Mouse (Mus musculus) E14TG2a.4 (cell line): ENCODE measurements around the gene Lin37.

Experiments
- H3K27me3 ChIP-seq: 2 replicates; pipeline ENCODE4 v1.6.1; 2014; ENCODE audit warnings: low read length, control low read depth; ENCODE audit not compliant: insufficient read depth
- H3K36me3 ChIP-seq: 2 replicates; pipeline ENCODE4 v1.6.1; 2014; ENCODE audit warnings: low read length, control low read depth; ENCODE audit not compliant: insufficient read depth
- H3K4me1 ChIP-seq: replicated peaks from 2 replicates; pipeline ENCODE4 v1.6.1; 2014; ENCODE audit warnings: low read depth, low read length, control low read depth
- H3K4me3 ChIP-seq: replicated peaks from 2 replicates; pipeline ENCODE4 v1.5.1; 2014; ENCODE audit warnings: mild to moderate bottlenecking, low read length
- H3K9me3 ChIP-seq: 2 replicates; pipeline ENCODE4 v1.6.1; 2014; ENCODE audit warnings: low read length, control low read depth
- CTCF ChIP-seq: conservative IDR thresholded peaks from 2 replicates; pipeline ENCODE4 v1.5.1; 2014; ENCODE audit warnings: low read length
- NANOG ChIP-seq: IDR thresholded peaks from 2 replicates; pipeline ENCODE4 v1.6.1; 2014; ENCODE audit warnings: borderline replicate concordance, low read length, mixed read lengths
- POU5F1 ChIP-seq: IDR thresholded peaks from 2 replicates; pipeline ENCODE4 v1.6.1; 2014; ENCODE audit warnings: low read length, borderline replicate concordance

Gene Lin37

DNA sequence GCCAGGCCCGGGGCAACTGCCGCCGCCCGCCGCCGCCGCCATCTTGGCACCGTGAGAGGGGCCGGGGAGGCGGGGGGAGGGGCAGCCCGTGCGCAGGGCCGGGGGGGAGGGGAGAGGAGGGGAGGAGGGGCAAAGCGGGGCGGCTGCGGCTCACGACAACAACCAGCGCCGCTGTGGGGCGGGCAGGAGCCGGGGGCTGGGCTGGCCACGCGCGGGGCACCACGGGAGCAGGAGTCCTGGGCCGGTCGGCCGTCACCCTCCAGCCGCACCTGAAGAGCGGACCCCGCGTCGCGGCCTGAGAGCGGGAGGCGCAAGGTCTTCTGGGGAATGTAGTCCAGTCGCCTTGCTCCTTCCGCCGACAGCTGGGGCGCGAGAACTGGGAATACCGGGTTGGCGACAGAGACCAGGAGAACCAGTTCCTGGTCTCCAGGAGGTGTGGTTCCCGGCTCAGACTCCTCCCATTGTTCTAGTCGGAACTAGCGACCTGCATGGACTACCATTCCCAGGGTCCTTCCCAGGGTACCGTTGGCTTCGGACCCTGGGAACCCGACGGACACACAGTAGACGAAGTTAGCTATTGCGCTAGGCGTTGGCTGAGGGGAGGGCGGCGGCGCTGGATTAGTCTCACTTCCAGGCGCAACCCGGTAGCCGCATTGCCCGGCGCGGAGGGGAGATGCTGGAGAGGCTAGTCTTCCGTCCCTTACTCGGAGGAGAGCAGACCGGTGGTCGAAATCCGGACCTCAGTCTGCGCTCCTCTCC is 29.2 kb upstream of the Lin37 start, which contains the start of gene Kmt2b:
Gene Kmt2b (minus strand): TSS at position 51 of the 759 bp plus-strand sequence.
- Histone ChIP-seq H3K36me3 (peaks cover 45% of the 10 kb centered on the region), H3K27me3 (no peaks in the 10 kb centered on the region), H3K4me1 (peaks cover 84% of the 10 kb centered on the region), H3K4me3 (peak within 1 kb of the TSS; percentile 97), H3K9me3 (no peaks in the 10 kb centered on the region)
- TF ChIP-seq NANOG = no peak
- TF ChIP-seq POU5F1 = no peak
- TF ChIP-seq CTCF = no peak

DNA sequence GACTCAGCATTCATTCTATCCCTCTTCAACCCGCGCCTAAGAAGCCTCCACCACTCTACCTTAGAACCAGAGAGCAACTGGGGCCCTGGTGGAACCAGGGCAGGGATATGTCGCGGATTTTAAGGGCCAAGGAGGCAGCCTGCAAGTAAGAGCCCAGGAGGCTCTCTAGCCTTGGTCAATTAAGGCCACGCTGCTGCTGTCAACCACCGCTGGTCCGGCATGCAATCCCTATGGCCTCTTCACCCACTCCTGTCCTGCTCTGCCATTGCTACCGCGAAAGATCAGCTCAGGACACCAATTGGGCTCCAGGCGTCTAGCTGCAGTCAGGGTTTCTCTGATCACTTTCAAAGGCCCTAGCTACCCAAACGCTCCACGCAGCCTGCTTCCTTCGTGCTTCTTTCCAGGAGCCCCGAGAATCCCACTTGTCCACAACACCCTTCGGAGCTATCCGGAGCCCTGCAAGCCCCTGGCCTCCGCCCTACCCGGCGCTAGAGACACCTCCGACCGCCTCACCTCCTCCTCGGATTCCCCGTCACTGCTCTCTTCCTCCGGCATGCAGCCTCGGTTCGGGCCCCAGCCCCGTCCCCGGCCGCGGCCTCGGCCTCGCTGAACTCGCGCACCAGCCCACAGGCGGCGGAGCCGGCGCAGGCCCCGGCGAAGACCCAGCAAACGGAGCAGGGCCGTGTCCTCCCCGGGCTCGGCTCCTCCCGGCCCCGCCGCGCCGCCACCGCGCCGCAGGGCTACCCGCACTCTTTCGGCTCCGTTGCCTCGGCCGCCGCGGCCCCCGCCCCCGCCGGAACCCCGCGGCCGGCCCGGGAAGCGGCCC is 28.4 kb upstream of the Lin37 start:
- H3K4me1 ChIP-seq = peaks cover 82% of the 10 kb centered on the region
- H3K27me3 ChIP-seq = no peaks in the 10 kb centered on the region
- no peaks in the 10 kb centered on the region for H3K9me3 ChIP-seq
- TF ChIP-seq CTCF (no peak), POU5F1 (no peak), NANOG (no peak)
- peaks cover 53% of the 10 kb centered on the region for H3K36me3 ChIP-seq
- H3K4me3 ChIP-seq = peak overlapping the region; percentile 97

DNA sequence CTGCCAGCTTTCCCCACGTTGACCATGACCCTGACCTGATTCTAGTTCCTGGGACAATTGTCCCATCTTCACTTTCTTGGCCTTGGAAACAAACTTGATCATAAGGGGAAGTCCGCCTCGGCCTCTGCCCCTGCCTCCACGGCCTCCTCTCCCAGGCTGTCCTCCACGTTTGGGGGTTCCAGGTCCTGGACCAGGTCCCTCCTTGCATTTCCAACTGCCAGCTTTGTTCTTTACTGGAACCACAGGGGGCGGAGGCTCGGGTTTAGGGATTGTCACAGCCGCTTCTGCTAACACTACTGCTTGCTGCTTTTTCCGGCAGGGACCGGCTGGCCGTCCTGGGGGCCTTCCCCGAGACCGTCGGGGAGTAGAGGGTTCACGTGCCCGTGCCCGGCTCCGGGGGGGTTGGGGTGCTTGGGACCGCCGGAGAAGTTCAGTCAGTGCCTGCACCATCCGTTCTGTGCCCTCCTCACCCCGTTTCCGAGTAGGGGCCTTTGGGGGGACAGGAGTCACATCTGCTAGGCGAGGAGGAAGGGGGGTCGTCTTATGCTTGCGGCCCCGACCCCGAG is 26.9 kb upstream of the Lin37 start:
- peak overlapping the region; percentile 97 for H3K4me3 ChIP-seq
- TF ChIP-seq POU5F1 (no peak), NANOG (no peak), CTCF (no peak)
- H3K4me1 ChIP-seq = peaks cover 74% of the 10 kb centered on the region
- no peaks in the 10 kb centered on the region for H3K27me3 ChIP-seq
- peaks cover 68% of the 10 kb centered on the region for H3K36me3 ChIP-seq
- no peaks in the 10 kb centered on the region for H3K9me3 ChIP-seq

DNA sequence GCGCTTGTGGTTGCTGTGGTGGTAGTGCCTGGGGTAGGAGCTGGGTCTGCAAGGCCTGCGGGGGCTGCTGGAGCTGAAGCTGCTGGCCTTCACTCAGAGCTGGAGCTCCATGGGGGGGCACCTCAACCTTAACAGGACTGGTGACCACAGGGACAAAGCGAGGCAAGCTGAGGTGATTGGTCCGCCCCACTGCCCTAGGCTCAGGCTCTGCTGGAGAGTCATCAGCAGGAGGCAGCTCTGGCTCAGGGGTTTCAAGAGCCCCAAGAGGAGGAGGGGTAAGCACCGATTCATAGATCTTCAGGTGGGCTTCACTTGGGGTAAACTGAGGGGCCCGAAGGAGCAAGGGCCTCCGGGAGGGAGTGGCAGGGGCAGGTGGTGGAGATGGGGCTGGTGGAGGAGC is 25.5 kb upstream of the Lin37 start:
- Histone ChIP-seq H3K27me3 (no peaks in the 10 kb centered on the region), H3K4me1 (peaks cover 63% of the 10 kb centered on the region), H3K36me3 (peaks cover 70% of the 10 kb centered on the region), H3K4me3 (peak overlapping the region; percentile 17; the same call in 1 of the 2 replicates), H3K9me3 (no peaks in the 10 kb centered on the region)
- TF ChIP-seq NANOG (no peak), CTCF (no peak), POU5F1 (no peak)

DNA sequence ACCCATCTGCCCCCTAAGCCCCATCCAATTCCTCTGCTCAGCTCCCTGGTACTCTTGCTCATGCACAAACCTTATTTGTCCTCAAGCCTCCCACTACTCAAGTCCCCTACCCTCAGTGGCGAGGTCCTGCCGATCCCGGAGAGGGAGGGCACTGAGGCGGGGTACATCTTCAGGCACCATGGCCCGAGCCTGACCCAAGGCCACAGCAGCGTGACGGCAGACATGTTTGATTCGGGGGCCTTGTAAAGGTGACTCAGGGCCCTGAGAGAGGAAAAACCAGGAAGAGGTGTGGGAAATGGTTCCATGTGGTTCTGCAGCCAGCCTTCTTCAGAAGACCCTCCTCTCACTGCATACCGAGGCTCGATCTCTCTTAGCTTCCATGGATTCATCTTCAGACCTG is 24.7 kb upstream of the Lin37 start:
- peaks cover 78% of the 10 kb centered on the region for H3K36me3 ChIP-seq
- TF ChIP-seq CTCF (no peak), POU5F1 (no peak), NANOG (no peak)
- H3K27me3 ChIP-seq = no peaks in the 10 kb centered on the region
- peaks cover 64% of the 10 kb centered on the region for H3K4me1 ChIP-seq
- H3K9me3 ChIP-seq = no peaks in the 10 kb centered on the region
- H3K4me3 ChIP-seq = no peak overlapping the region

DNA sequence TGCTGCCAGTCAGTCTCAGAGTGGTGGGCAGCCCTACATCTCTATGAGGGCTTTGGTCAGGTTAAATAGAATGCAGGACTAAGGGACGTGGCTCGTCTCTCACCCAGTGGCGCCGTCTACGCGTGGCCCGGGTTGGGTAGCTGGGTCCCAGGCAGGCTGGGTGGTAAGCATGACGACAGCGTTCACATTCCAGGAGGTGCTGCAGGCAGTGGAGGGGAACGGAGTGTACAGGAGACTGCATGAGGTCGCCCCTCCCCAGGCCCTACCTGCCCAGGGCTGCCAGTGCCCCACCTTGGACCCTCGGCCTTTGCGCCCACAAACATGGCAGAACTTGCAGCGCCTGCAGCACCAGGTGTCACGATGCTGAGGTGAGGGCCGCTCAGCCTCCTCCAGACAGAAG is 21.9 kb upstream of the Lin37 start:
- H3K4me1 ChIP-seq = peaks cover 50% of the 10 kb centered on the region
- no peak for TF ChIP-seq POU5F1
- no peak for TF ChIP-seq NANOG
- TF ChIP-seq CTCF = no peak
- no peaks in the 10 kb centered on the region for H3K9me3 ChIP-seq
- H3K36me3 ChIP-seq = peaks cover 100% of the 10 kb centered on the region
- no peak overlapping the region for H3K4me3 ChIP-seq
- H3K27me3 ChIP-seq = no peaks in the 10 kb centered on the region

DNA sequence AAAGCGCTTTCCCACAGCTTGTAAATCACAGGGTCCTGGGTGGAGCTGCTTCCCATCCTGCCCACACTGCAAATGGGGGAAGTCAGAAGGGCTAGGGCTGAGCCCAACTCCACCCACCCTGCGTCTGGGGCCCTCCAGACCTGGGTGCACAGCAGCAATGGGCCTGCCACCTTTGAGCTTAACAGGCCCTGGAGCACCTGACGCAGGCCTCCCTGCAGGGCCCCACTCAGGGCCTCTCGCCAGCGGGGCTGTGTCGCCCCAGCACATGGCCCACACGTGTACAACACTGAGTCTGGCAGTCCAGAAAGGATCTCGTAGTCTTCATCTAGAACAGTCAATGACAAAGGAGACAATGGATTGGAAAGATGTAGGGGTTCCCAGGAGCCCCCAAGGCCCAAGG is 20.3 kb upstream of the Lin37 start:
- Histone ChIP-seq H3K9me3 (no peaks in the 10 kb centered on the region), H3K27me3 (no peaks in the 10 kb centered on the region)
- TF ChIP-seq NANOG (no peak), CTCF (no peak), POU5F1 (no peak)

DNA sequence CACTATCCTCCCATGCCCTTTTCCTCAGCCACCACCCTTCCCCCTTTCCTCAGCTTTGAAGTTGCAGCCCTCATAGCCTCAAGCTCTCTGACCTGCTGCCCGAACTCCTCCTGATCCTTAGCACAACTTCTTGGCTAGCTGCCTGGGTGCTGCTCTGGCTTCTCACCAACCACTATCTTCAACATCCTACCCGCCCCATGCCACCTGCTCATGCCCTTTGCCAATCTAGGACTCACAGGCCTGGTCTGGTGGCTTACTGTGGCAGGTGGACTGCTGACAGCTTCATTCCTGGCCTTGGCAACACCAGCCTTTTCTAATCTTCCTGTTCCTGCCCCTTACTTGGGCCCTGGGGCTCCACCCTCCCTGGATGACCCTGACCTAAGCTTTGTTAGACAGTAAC is 13.3 kb upstream of the Lin37 start:
- peaks cover 100% of the 10 kb centered on the region for H3K36me3 ChIP-seq

More for the DNA sequence above, 20.3 kb upstream of the Lin37 start:
- no peak overlapping the region for H3K4me3 ChIP-seq
- peaks cover 100% of the 10 kb centered on the region for H3K36me3 ChIP-seq
- peaks cover 35% of the 10 kb centered on the region for H3K4me1 ChIP-seq

More for the DNA sequence above, 13.3 kb upstream of the Lin37 start:
- Histone ChIP-seq H3K9me3 (no peaks in the 10 kb centered on the region), H3K27me3 (no peaks in the 10 kb centered on the region), H3K4me1 (peaks cover 14% of the 10 kb centered on the region), H3K4me3 (no peak overlapping the region)
- TF ChIP-seq NANOG (no peak), CTCF (no peak), POU5F1 (no peak)
